Mouse (Mus musculus): ENCODE measurements at regions not wholly inside any gene's neighbourhood (a gene's known extent, or its start where the extent isn't known, plus 50 kb on each side); places are given as distances from the start of the nearest gene placed in this dataset.

DNA sequence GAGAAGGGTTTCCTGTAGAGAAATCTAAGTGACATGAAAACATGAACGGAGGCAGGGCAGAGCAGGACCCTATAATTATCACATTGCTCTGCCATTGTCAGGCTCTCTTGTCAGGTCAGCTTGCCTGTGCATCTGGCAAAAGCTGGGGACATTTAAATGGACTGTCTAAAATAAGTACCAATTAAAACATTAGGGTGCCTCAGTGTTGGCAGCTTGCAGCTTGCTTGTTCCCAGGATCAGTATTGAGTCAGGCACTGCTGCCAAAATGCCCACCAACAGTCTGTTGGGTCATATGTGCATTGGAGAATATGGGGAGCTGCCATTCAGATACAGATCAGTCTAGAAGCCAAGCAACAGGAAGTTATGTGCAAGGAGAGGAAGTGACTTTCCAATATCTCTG, 349.5 kb upstream of the B3gat1 start:
- intact Hi-C loops (cut with DNase I) = no loop called here
- no peak for DNase-seq

- no peak for DNase-seq
- intact Hi-C loops (cut with DNase I) = no loop called here
These were observed 334.9 kb upstream of the B3gat1 start for GRCm38 (mm10) chr9:26398635-26399034.

DNA sequence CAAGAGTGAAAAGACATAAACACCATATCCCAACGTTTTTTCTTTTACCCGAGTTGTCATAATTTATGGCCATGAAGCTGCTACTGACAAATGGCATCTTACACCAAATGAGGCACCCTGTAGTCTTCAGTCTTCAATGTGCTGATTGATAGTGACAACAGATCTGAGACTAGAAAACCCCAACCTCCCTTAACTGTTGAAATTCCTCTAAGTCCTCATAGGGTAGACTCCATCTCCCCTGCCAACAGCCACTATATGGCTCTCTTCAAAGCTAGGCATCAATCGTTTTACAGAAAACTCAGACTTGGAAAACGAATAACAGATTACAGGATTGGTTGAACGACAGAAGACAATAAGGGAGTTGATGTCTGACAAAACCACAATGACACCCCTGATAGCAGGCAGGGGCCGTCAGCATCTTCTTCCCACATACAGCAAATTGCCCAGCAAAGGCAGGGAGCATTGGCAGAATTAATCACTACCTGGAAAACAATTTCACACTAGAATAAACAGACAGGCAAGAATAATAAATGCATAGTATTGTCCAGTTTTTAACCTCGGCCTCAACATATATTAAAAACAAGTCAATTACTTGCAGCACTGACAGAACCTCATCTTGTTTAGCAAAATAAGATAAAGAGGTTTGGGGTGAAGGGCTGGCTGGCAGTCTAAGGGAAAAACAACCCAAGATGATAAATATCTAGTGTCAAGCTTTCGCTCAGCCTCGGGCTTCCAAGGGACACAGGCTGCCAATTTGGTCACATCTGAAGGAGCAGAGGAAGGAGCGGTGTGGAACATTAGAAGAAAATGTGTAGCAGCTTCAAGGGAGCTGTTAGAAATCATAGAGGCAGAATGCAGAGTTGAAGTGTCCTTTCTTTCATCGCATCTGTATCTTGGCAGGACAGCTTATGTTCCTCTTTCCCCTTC, 310.4 kb upstream of the B3gat1 start:
- intact Hi-C loops (cut with DNase I) = no loop called here
- DNase-seq = no peak

GRCm38 (mm10) chr9:26435507-26435906, 298.0 kb upstream of the B3gat1 start:
- intact Hi-C loops (cut with DNase I) = no loop called here
- DNase-seq = no peak

- intact Hi-C loops (cut with DNase I) = no loop called here
- DNase-seq = no peak
These were observed 296.3 kb upstream of the B3gat1 start for GRCm38 (mm10) chr9:26437244-26437643.

DNA sequence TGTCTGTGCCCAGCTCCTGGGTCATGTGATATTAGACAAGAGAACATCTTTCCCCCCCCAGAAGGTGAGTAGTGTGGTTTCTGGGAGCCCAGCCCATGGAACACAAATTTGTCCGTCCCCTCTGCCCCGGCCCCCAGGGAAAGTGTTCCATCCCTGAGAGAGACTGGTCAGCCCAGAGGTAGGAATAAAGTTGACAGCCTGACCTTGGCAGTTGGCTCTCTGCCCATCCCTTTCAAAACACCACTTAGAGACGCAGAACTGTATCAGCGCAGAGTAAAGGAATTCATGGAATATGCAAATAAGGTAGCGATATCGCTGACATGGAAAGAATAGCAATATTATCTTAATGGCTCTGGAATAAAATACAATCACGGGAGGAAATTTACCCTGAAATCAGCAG, 279.6 kb upstream of the B3gat1 start:
- intact Hi-C loops (cut with DNase I) = no loop called here
- DNase-seq = no peak

DNA sequence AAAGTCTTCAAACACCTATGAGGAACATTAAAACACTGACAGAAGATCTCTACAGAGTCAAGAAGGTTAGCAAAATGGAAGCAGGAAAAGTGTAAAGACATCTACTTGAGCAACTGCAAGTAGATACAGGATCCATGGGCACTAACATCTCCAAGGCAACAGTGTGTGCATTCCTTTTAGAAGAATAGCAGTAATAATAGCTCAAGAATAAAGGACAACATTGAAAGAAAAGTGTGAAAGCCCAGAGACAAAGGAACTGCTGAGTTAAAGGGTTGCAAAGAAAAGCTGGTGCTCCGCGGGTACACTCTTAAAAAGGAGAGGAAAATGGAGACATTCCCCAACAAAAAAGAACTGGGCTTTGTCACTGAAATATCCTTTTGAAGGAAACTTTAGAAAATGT, 272.4 kb upstream of the B3gat1 start:
- DNase-seq = no peak
- intact Hi-C loops (cut with DNase I) = no loop called here

DNA sequence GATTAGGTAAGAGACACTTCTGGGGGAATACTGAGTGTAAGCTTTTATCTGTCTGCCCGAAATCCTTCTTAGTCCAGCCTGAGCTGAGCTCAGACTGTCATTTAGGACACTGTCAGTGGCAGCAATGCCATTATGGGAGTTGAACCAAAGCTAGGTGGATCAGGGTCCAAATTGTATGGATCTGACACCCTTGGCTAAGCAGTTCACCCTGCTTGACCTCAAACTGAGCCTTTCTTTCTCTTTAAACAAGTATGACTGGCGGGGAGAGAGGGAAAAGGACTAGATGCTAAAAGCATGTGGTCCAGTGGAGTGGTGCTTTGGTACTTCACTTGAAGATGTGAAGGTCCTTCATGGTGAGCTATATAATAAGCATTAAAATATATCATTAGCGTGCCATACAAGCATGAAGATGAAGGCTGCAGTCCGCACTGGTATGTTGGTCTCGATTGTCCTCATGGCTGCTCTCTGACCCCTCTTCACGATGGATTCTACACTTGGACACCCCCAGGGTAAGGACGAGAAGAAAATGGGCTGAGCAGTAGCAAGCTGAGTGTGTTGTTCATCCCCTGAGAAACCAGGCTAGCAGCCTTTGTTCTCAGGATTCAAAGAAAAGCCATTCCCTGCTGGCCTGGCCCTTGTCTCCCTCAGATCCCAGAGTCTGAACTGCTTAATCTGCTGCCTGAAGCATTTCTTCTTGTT, 262.7 kb upstream of the B3gat1 start:
- no peak for DNase-seq
- intact Hi-C loops (cut with DNase I) = no loop called here

DNA sequence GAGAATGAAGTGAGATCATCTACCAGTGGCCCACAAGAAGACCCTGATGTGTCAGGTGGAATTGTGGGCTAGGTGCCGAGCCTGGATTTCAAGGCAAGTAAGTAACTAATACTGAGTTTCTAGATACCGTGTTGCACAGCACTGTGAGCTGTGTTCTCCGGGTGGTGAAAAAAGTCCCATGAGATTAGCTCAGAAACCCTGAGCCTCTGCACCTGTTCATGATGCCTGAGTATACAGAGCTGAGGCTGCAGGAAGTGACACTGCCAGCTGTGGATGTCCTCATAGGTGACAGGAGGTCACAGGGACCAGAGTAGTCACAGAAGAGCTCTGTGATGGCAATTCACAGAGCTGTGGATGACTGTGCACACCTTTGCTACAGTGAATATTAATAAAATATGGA, 257.2 kb upstream of the B3gat1 start:
- no peak for DNase-seq
- intact Hi-C loops (cut with DNase I) = no loop called here

GRCm38 (mm10) chr9:26480881-26481280, 252.6 kb upstream of the B3gat1 start:
- DNase-seq = no peak
- intact Hi-C loops (cut with DNase I) = no loop called here

DNA sequence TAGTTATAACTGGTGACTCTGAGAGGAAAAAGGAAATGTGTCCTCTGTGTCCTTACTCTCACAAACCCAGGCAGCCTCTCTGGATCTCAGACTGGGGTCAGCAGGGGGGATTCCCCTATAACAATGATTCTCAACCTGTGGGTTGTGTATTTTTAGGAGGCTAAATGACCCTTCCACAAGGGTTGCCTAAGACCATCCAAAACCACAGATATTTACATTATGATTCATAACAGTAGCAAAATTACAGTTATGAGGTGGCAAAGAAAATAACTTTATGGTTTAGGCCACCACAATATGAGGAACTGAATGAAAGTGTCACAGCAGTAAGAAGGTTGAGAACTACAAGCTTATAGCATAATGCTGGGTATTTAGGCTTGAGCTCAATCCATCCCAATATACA, 251.6 kb upstream of the B3gat1 start:
- intact Hi-C loops (cut with DNase I) = no loop called here
- DNase-seq = no peak

GRCm38 (mm10) chr9:26493740-26494139, 239.8 kb upstream of the B3gat1 start:
- DNase-seq = no peak
- intact Hi-C loops (cut with DNase I) = no loop called here

- no peak for DNase-seq
- intact Hi-C loops (cut with DNase I) = no loop called here
These were observed 231.5 kb upstream of the B3gat1 start for GRCm38 (mm10) chr9:26502027-26502426.

DNA sequence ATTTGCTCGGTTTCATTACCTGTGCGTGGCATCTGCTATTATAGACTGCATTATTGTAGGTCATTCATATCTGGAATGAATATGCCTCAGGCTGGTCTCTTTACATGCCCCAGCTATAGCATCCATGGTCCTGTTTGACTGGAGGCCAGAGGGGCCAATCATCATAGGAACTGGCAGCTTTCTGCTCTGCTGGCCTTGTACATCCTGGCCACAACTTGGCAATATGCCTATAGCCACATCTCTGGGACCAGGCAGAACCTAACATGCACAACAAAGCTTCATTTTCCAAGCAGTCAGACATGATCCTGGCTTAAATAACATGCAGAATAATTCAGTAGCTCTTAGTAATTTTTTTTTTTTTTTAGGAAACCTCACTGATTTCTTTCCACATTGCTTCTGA, 227.6 kb upstream of the B3gat1 start:
- DNase-seq = no peak
- intact Hi-C loops (cut with DNase I) = no loop called here

DNA sequence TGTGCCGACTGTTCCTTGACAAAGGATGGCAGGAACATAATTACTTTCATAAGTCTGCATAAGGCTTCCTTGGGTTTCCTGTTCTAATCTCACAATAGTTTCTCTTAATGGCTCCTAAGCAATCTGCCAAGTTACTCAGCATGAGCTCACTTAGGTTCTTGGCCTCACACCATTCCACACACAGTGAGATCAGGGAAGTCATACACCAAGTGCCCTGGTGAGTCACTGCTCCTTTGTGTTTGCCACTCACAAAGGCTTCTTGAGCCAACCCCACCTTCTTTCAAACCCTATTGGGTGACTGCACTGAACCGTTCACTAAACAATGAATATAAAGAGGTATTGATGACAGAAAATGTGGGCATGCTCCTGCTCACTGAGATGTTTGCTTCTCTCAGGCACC, 214.9 kb upstream of the B3gat1 start:
- intact Hi-C loops (cut with DNase I) = no loop called here
- DNase-seq = no peak

GRCm38 (mm10) chr9:26519581-26520501, 213.7 kb upstream of the B3gat1 start:
- DNase-seq = peak; percentile 25 to 35
- intact Hi-C loops (cut with DNase I) = no loop called here

DNA sequence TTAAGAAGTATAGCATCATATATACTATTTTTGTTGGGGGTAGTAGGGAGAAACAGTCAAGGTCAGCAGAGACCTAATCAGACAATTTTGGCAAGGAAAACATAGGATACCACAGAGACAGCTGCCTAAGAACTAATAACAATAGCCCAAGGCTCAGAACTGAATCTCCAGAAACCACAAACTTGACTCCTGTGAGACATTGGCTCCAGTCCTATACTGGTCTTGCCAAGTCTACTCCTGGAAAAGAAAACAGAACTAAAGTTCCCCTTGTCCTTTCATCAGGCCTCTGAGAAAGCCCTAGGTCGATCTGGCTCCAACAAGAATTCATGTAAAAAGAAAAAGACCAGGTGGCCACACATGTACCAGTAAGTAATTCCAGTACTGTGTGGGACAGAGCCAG, 209.4 kb upstream of the B3gat1 start:
- no peak for DNase-seq
- intact Hi-C loops (cut with DNase I) = no loop called here

DNA sequence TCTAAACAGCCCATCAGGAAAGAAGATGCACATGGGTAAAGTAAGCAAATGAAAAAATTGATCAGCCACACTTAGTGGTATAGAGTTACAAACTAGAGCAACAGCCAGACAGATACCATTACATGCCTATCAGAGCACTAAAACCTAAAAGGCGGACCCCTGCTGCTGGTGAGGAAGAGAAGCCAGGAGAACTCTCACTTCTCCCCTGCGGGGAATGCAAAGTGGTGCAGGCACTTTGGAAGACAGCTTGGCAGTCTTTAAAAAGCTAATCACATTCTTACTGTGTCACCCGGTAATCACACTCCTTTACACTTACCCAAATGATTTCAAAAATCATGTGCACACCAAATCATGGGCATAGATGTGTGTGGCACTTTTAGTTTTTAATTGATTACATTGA, 204.8 kb upstream of the B3gat1 start:
- DNase-seq = no peak
- intact Hi-C loops (cut with DNase I) = no loop called here

GRCm38 (mm10) chr9:26539042-26539441, 194.5 kb upstream of the B3gat1 start:
- no peak for DNase-seq
- intact Hi-C loops (cut with DNase I) = no loop called here

GRCm38 (mm10) chr9:26548328-26548922, 185.1 kb upstream of the B3gat1 start:
- DNase-seq = no peak
- intact Hi-C loops (cut with DNase I) = no loop called here

GRCm38 (mm10) chr9:26549118-26549517, 184.4 kb upstream of the B3gat1 start:
- DNase-seq = no peak
- intact Hi-C loops (cut with DNase I) = no loop called here
